Mouse (Mus musculus): ENCODE measurements at regions not wholly inside any gene's neighbourhood (a gene's known extent, or its start where the extent isn't known, plus 50 kb on each side); places are given as distances from the start of the nearest gene placed in this dataset.

DNA sequence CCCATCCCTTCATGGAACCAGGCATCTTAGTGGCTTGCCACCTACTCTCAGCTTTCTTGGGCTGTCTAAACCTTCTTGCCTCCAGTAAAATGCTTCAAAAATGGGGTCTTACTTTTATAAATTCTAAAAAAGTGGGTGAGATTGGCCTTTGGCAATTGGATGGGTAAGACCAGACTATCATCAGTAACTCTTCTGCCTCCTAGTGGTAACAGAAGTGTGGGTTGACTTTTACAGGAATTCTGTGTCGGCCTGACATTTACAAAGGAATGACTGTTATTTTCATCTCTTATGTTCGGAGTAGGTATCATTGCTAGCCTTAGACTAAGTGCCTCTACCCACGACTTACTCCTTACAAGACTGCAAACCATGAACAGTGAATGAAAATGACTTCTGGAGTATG is 180.1 kb upstream of the S100g start:
- TF ChIP-seq CTCF (IDR thresholded peaks at IDR 0.05) (peak; percentile 28), EP300 (IDR thresholded peaks at IDR 0.05) (no peak)

All from lung, postnatal 0 days (tissue).